Mouse (Mus musculus) c-Kit-positive CD71-positive TER-119-negative erythroid progenitor cells, embryonic 14.5 days (primary cell): ENCODE data around the gene Serp2.
A peak's percentile ranks its signal among the peaks of the same experiment; 100 is the strongest.

Source experiments
- DNase-seq: peaks from one replicate; pipeline ENCODE4 v3.0.0-alpha.2; 2013; ENCODE audit warnings: low read depth

Gene Serp2

GRCm38 (mm10) chr14:76527030-76527719 lies 29.5 kb downstream of the Serp2 start:
- no peak for DNase-seq

DNA sequence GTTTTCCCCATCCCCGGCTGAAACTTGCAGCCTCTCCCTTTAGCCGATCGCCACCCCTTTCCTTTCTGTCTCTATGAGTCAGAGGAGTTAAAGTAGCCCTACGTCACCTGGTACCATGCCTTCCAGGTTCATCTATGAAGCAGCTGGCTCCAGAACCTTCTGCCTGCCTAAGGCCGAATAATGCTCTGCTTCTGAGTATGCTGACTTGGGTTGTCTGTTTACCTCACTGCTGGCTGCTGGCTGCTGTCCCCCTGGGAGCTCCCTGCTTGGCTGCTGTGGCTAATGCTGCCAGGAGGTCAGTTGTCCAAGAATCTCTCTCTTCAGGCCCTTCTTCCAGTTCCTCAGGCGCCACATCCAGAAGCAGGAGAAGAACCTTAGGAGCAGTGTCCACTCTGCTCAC lies 30.2 kb downstream of the Serp2 start:
- DNase-seq = no peak

- DNase-seq = no peak
These were observed 33.3 kb downstream of the Serp2 start for GRCm38 (mm10) chr14:76523344-76523743.

GRCm38 (mm10) chr14:76521308-76521707 lies 35.4 kb downstream of the Serp2 start:
- DNase-seq = no peak

DNA sequence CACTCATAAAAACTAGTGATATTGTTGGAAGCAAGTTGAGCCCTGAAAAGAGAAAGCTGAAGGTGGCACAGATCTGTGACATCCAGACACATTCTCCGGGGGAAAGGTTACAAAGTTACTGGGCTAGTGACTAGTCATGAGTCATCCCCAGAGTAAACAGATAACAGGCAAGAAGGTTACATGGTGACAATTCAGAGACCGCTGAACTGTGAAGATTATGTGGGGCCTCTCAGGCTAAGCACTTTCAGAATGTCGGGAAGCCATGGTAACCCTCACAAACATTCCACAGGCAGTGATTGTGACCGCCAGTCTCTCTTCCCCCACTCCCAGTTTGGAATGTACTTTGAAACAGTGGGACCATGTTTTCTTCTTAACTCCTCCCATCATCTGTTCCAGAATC lies 36.1 kb downstream of the Serp2 start:
- DNase-seq = peak; percentile 68

DNA sequence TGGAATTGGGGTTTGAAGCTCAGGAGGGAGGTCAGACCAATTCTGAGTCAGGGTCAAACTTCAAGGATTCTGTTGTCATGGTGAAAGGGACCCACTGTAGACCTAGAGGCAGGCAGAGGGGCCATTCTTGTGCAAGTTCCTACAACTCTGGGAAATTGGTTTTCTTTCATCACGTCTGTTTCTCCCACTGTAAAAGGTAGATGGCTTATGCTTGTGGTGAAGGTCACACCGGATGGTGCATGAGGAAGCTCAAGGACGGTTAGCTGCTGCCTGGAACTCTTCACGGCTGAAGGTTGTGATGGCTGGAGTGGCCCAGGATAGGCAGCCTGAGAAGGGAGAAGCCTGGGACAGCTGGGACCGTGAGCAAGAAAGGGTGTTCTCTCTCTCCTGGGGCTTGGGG lies 38.5 kb downstream of the Serp2 start:
- no peak for DNase-seq

- DNase-seq = no peak
These were observed 41.1 kb downstream of the Serp2 start for GRCm38 (mm10) chr14:76515620-76516019.

DNA sequence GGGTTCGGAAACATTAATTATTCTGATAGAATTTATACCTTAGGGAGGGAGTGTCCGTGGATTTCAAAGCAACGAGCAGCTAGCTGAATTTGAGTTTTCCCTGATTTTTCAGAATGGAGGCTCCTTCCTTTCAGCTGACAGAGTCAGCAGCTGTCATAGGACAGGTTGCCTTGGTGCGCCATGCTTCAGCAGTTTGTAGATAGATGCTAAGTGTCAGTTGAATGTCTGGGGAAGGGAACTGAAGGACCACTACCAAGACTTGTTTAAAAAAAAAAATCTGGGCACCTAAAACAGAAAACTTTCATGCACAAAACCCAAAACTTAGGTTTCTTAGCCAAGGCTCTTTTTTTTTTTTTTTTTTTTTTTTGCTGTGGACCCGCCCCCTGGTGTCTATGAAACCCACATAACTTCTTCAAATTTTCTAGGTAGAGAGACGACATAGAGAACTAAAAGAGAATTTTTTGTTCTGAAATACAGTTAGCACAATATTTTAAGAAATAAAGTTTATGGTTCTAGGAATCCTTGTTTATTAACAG lies 42.6 kb downstream of the Serp2 start:
- no peak for DNase-seq

GRCm38 (mm10) chr14:76513395-76514049 lies 43.2 kb downstream of the Serp2 start:
- no peak for DNase-seq

DNA sequence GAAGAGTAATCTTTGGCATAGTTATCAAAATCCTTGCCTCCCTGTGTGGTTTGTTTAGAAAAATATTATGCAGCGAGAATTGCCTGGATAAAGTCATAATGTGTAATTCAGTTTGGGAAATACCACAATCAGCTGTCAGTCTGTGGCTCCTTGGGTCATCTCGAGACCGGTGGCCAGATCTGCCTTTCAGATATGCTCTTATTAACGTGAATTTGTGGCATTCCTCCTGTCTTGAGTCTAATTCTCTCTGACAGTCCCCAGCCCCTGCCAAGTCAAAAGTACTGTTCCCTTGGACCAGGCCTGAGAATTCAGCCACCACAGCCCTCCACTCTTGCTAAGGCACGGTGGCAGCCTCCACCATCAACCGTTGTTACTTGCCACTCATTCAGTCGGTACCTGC lies 44.7 kb downstream of the Serp2 start:
- no peak for DNase-seq

DNA sequence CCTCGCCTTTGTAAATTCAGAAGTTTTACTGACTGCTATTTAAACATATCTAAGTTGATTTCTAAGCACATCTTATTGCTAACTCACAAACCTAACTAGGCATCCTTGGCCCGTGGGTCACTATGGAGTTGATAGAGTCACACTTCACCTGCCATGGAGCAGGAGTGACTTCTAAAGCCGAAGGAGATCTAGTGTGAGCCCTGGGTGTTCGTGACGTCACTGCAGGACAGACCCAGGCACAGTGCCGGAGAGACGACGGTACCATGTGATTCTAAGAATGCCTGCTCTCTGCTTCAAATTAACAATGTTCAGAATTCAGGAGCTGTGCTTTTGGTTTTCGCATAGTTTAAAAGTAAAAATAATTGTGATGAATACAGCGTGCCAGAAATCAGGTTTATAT lies 48.0 kb downstream of the Serp2 start:
- DNase-seq = no peak

DNA sequence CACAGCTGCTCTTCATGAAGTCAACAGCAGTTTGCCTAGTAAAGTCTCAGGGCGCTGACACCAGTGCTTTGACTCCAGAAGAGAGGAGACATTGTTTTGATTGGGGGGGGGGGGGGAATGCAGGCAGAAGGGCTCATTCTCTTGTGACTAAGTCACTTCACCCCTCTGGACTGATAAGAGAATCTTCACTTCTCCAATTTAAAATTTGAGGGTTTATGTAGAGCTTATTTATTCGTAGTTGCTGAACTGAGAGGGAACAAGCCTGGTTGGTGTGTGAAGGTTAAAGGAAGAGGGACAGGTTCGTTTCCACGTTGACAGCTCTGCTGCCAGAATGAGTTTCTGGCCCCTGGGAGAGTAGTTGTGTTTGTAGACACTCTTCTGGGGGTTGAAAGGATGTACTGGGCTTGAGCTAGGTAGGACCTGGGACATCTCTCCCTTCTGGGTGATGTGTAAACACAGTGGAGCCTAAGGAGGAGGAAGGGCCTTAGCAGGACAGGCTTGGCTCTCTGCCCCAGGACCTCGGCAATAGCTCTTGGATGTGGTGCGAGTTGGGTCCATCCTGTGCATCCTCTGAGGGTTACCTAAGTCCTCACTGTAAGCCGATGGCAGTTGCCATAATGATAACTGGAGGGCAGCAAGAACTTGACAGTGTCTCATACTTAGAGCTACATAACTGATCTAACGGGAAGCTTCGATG lies 48.7 kb downstream of the Serp2 start:
- DNase-seq = no peak

DNA sequence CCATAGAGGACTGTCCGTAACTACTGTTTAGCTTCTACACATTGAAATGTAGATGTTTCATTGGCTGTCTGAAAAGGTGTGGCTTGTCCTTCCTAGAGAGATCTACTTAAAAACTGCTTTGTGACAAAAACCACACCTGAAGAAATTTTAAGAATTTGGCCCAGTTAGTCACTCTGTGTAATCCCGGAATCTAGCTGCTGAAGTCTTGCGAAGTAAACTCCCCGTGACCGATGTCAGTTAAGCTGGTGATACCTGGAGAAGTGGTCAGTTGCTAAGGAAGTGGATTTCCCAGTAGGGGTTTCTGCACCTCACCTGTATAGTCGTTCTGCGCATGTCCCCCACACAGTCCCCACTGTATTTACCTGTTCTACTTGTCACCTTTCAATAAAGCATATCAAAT lies 49.3 kb downstream of the Serp2 start:
- DNase-seq = no peak

- DNase-seq = no peak
These were observed 50.1 kb downstream of the Serp2 start for GRCm38 (mm10) chr14:76506425-76507205.

- DNase-seq = peak; percentile 92
These were observed 51.1 kb downstream of the Serp2 start for GRCm38 (mm10) chr14:76505439-76506220.

DNA sequence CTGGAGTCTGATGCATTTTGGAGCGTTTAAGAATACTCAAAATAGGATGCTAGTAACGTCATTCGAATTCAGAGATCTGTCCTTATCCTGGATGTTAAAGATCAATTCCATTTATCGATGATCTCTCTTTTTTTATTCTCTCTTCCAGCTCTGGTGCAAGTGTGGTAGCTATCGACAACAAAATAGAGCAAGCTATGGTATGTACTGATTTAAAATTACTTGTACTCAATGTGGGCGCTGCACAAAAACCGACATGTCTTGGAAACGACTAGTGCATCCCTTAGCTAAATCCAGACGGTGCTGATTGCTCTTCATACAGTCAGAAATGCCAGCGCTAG lies 51.6 kb downstream of the Serp2 start:
- DNase-seq = no peak

DNA sequence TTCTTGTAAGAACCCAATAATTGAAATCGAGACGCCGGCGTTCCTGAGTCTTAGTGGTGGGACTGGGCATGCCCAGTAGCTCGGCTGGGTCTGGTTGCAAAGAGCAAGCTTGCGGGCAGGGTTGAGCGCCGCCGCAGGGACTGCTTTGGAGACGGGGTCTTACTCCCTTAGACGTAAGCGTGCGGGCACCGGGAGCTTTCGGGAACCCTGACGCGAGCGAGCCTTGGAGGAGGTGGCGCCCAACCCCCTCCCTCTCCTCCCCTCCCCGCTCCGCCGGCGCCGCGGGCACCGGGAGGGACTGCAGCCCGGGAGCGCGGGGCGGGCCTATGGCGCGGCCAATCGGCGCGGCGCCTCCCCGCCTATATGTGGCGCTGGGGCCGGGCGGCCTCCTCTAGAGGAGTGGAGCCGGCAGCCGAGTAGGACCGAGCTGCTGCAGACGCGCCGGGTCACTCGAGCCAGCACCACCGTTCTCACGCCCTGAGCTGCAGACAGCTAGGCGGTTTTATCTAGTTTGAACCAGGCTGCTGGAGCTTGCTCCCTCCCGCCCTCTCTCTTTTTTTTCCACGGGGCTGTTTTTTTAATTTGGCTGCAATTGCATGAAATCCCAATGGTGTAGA lies 52.5 kb downstream of the Serp2 start:
- DNase-seq = peak; percentile 80

GRCm38 (mm10) chr14:76503231-76503851 lies 53.3 kb downstream of the Serp2 start:
- DNase-seq = peak; percentile 78

- no peak for DNase-seq
These were observed 56.7 kb downstream of the Serp2 start for GRCm38 (mm10) chr14:76500036-76500435.

DNA sequence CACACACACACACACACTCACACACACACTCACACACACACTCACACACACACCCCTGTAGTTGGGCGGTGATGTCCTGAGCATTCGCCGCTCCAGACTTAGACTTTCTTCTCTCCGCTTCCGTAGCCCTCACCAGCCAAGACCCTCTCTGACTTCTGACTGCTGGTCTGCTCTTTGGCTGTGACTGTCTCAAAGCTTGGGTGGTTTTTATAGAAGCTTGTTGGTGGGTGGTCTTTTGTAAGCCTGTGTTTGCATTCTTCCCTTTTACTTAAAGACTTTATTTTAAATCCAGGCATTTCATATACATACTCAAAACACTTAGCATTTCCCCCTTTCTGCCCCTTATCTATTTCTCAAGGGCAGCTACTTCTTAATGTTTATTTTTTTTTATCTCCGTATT lies 57.2 kb downstream of the Serp2 start:
- DNase-seq = no peak

DNA sequence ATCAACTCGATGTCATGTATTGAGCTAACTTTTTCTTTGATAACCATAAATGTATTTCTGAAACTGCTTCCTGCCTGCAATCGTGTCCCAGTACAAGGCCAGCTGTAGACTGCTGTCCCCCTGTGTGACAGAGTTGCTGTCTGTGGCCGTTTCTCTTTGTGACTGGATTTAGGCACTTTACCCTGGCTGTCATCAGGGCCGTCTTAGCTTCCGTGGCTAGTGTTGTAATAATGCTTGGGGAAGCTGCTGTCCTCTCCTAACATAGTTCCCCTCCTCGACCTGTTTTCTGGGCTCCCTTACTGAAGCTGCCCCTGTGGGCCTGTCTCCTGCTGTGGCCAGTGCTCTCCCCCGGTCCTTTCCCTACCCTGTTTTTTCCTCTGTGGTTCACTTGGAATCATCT lies 58.5 kb downstream of the Serp2 start:
- no peak for DNase-seq
